Mouse (Mus musculus): ENCODE measurements around the gene Epb41. TPM values are rescaled to one million over a fixed set of nuclear protein-coding genes. Genes with fewer than 3 reads are reported as not detected.

Epb41 gene
- total RNA-seq, 1 experiment from 2014 or later = 70.8 TPM

DNA sequence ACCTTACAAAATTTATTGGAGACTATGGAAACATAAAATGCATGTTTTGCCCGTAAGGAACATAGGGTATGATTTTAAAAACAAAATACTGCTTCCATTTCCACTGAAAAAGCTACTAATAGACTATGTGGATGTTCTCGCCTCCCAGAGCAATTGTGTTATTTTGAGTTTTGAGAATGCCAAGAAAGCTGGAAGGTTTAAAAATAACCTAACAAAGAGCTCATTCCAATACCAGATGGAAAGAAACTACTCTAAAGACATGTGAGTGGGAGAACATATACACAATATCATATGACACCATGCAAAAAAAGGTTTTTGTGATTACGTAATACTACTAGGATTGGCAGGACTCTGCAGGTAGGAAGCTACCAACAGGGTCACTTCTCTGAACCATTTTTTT is 31.4 kb downstream of the Epb41 start:
- no peak for DNase-seq

DNA sequence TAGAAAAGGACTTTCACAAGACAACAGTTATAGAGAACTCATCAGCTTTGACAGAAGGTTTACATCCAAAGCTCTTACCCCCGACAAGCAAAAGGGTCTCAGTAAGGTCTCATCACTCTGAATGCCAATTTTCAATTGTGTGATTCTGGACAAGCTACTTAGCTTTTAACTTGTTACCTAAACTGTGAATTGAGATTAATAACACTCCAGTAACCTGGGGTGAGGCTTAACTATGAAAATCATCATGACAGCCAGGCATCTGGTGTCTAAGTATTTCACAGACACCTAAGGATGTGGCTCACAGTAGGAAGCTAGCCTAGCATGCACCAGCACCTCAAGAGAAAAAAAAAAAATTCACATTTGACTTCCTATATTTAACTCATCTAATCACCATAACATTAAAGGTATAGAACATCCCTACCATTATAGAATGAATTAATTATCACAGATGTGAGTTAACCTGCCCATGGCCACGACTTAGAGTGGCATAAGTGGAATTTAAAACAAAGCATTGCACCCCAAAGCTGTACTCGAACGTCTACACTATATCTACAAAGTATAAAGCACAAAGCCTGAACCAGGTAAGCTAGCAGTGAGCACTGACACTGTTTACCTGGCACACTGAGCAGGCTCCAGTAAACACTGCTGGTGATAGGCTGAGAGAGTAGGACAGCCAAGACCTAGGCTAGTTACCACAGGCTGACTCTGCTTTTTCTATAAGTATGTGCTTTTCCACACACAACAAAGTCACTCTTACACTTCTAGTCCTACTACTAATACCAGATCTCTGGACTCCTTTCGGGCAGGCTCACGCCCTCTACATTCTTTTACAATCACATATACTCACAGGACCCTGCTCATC is 33.4 kb downstream of the Epb41 start:
- no peak for DNase-seq

DNA sequence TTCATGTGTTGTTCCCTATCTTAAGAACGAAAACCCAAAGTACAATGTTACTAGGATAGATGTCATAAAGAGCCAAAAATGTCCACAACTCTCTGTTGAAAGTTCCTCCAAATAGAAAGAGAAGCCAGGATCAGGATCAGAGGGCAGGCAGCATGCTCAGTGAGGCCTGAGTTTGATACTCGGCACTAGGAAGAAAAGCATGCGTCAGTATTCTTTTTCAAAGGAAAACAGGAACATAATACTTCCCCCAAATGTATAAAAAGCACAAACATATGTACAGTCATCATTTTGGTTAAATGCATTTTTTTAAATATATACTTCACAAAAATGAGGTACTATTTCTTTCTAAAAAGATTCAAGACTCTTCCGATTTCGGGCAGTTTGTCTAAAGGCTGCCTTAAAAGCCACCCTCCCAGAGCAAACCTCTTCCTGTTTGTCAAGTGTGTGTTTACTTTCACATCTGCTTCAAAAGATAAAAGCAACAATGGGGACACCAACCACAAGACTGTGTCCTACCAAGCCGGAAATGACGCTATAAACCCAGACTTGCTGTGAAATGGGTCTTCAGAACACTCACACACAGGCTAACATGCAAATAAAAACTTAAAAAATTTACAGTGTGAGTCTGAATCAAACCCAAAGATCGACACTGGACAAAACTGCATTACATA is 35.0 kb downstream of the Epb41 start:
- no peak for DNase-seq

- DNase-seq = no peak
Measured at GRCm38 (mm10) chr4:132039521-132039920, 35.6 kb downstream of the Epb41 start.

DNA sequence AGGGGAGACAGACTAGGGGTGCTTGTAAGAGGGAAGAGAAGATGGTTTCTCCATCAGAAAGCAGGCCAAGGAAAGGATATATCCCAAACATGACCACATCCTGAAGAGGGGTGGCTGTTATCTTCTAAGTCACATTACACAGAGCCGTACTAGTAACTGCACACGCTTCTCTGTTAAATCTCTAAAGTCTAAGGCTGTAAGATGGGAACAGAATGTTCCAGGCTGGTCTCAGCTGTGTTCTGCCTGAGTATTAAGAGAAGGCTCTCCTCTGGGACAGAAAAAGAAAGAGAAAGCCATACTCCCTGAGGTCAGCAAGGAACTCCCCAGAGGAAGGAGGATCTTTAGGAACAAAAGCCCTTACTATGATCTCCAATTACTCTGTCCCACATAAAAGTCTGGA is 36.3 kb downstream of the Epb41 start:
- DNase-seq = no peak

GRCm38 (mm10) chr4:132037991-132038390 is 37.1 kb downstream of the Epb41 start:
- DNase-seq = no peak

GRCm38 (mm10) chr4:132037137-132037536 is 38.0 kb downstream of the Epb41 start:
- no peak for DNase-seq

GRCm38 (mm10) chr4:132034242-132034641 is 40.9 kb downstream of the Epb41 start:
- no peak for DNase-seq

- no peak for DNase-seq
Measured at GRCm38 (mm10) chr4:132033183-132033582, 41.9 kb downstream of the Epb41 start.

GRCm38 (mm10) chr4:132029851-132030741 is 45.0 kb downstream of the Epb41 start:
- DNase-seq = no peak

- DNase-seq = no peak
Measured at GRCm38 (mm10) chr4:132027806-132028205, 47.3 kb downstream of the Epb41 start.

DNA sequence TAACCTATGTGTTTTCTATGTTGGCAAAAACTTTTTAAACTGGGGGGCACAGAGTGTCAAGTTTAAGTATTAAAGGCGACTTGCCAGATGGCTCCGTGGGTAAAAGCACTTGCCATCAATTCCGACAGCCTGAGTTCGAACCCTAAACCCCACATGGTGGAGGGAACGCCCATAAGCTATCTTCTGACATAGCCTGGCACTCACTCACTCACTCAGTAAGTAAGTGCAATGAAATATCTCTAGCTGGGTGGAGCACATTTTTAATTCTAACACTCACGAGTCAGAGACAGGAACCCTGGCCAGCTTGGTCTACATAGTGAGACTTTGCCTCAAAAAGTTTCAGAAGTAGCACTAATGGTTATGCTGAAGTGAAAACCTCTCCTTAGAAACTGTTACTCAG is 48.0 kb downstream of the Epb41 start:
- DNase-seq = no peak

DNA sequence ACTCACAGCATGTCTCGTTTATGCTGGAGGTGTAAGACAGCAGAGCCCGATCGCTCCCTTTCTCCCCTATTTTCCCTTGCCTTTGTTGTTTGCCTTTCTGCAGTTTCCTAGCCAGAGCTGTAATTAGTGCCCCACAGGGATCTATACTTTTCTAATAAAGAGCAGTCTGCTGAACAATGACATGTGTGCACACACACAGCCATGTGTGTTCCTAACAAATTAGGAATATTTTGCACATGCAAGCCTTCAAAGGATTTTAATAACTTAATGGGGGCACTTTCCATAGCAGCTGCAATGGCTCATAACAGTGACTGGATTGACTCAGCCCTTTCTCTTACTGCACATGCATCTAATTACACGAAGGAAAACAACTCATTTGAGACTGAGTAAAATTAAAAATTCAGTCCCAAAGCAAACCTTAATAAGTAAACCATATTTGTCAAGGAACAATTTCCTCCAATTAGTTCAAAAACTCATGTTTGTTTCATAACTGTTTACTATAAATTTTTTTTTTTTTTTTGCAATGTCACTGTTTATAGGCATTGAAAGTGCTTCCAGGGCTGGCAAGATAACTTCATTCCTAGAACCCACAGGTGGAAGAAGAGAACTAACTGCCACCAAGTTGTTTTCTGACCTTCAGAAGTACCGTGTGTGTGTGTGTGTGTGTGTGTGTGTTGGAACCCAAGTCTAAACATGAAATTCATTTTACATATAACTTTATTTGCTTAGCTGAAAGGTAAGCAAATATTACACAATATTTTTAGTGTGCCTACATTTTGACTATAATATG is 49.2 kb downstream of the Epb41 start:
- no peak for DNase-seq

GRCm38 (mm10) chr4:132025264-132025663 is 49.9 kb downstream of the Epb41 start:
- DNase-seq = no peak

- DNase-seq = no peak
Measured at GRCm38 (mm10) chr4:132023816-132024215, 51.3 kb downstream of the Epb41 start.

GRCm38 (mm10) chr4:132022639-132023038 is 52.5 kb downstream of the Epb41 start:
- DNase-seq = no peak

DNA sequence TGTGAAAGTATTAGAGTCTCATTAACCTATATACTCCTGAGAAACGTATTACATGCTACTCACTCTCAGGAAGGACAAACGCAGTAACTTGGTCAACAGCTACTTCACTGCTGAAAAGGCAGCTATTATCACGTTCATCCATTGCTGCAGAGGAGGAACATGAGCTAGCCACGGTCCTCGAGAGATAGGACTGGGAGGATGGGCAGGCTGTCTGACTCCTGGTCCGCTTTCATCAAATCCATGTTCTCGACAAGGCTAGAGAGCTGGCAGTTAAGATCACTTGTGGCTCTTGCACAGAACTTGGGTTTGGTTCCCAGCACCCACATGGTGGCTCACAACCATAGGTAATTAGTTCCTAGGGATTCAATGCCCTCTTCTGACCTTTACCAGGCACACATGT is 53.2 kb downstream of the Epb41 start:
- no peak for DNase-seq

- DNase-seq = no peak
Measured at GRCm38 (mm10) chr4:132018547-132018946, 56.6 kb downstream of the Epb41 start.

DNA sequence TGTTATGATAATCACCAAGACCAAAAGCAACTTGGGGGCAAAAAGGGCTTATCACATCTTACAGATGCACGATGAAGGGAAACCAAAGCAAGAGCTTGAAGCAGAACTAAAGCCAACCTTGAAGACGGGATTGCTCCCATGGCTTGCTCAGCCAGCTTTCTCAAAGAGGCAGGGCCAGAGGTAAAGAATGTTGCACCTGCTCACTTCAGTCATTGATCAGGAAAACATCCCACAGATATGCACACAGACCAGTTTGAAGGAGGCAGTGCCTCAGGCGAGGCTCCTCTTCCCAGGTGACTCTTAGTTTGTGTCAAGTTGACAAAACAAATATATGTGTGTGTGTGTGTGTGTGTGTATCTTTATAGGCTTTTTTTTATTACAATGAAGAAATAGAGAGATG is 59.7 kb downstream of the Epb41 start:
- DNase-seq = no peak

GRCm38 (mm10) chr4:132011619-132012018 is 63.5 kb downstream of the Epb41 start:
- no peak for DNase-seq

DNA sequence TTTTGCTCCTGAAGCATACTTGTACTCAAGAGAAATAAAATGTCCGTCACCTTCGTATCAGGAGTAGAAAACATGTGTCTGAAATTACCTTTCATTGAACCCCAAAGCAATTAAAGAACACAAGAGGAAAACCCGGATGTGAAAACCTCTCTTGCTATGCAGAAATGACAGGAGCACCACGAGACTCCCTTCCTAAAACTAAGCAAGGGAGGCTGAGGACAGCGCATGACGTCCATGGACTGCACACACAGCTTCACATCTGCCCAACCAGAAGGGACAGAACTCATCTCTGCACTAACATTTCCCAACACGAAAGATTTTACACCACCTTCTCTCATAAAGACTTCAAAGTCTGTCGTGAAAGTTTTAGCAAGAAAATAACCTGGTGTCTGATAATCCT is 64.7 kb downstream of the Epb41 start:
- DNase-seq = no peak

DNA sequence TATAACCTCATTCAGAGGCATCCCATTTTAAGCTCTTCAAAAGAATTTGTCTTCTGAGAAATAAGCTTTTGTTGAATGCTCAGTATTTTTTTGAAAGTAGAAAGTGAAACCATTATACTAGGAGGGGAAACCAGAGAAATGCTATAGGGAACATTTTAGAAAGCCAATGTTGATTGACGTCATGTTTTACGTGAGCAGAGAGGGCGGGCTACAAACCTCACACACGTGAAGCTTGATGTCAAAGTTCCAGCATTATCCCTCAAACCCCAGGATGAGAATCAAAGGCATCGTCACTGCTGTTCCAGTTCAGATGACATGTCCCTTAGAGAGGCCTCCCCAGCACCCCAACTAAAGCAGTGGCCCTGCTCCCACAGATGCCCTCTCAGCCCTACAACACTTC is 66.9 kb downstream of the Epb41 start:
- no peak for DNase-seq

All from adrenal gland, postnatal 25 days (tissue).